Mouse (Mus musculus): ENCODE data around the gene 2010111I01Rik.

DNA sequence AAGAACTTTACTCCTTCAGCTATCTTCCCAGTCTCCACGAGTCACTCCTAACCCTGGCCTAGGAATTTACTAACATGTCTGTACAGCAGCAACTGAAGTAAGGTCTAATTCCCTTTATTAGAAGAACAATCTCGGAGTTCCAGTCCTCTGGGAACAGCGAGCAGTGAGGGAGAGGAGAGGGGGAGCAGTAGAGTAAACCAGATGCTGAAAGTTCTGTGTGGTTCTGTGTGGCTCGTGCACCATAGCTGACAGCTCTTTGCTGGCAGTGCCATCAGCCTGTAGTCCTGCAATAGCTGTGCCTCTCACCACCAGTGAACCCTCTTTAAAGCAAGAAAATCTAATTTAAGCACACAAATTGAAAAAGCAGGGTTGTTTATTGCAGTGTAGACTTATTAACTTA lies 324.5 kb downstream of the 2010111I01Rik start:
- TF ChIP-seq USF1 (IDR thresholded peaks at IDR 0.05; ENCODE audit: low read depth) = no peak
- TF ChIP-seq MYOG (IDR thresholded peaks at IDR 0.05; ENCODE audit: control insufficient read depth in 1 of 3, insufficient read depth in 1 of 3, insufficient read length in 2 of 3, low read depth in 2 of 3) = no peak
- TF ChIP-seq POLR2A (IDR thresholded peaks at IDR 0.05; ENCODE audit: insufficient read length, low read depth) = no peak
- no peak for TF ChIP-seq TCF12 (IDR thresholded peaks at IDR 0.05; ENCODE audit: insufficient read depth, poor library complexity, severe bottlenecking)
- TF ChIP-seq REST (IDR thresholded peaks at IDR 0.05; ENCODE audit: insufficient read depth, insufficient read length) = no peak
